Mouse (Mus musculus) left cerebral cortex, postnatal 36 days (tissue): ENCODE data around the gene Rflnb. TPM values are rescaled to one million over a fixed set of nuclear protein-coding genes. Genes with fewer than 3 reads are reported as not detected.
"Not testable (repeated sequence)": the region's sequence is repeated elsewhere in the genome, so short reads cannot be mapped to it uniquely, and the experiment has no call there.

Experiments used
- DNase-seq, 2 experiments: peaks; one replicate each; pipeline ENCODE4 v3.0.0; 2021 to 2022; ENCODE audit warnings: low spot score in 2 of 2, mixed read lengths in 1 of 2
- intact Hi-C: fragments of 180-260 bp; cut with DNase I; formaldehyde crosslinking; loops from one replicate; pipeline ENCODE4 v1.15.1; 2025
- total RNA-seq, 2 experiments: library from RNA; stranded (reverse); gene quantifications; 2 replicates each; pipeline ENCODE4 v1.2.3; 2021

Rflnb gene
- total RNA-seq, 2 experiments from 2014 or later = 8.1 to 9.2 TPM

GRCm38 (mm10) chr11:76040106-76040505 is 12.5 kb upstream of the Rflnb start:
- intact Hi-C loops = no loop called here
- no peak for DNase-seq

DNA sequence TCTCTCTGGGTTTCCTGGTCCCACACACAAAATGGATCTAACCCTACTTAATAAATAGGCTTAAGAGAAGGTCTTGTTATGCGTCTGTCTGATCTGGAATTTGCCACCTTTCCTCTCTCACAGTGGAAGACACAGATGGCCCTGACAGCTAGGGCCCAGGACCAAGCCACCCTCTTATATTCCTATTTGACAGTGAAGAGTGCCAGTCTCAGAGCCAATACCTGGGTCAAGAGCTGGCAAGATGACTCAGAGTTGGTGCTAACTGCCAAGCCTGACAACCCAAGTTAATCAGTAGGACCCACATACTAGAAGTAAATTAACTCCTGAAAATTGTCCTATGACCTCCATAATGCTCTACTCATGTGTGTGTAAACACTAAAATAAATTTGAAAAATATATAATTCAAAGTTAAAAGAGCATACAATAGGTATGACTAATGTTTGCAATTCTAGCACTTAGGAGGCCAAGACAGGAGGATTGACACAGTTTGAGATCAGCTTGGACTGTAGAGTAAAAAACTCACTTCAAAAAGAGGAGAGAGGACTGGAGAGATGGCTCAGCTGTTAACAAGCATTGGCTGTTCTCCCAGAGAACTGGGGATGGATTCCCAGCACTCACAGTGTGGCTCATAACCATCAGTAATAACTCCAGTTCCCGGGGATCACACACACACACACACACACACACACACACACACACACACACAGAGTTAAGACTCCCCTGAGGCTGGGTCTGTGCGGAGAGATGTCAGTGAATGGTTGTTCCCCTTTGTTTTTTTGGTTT is 11.9 kb upstream of the Rflnb start:
- no peak for DNase-seq
- intact Hi-C loops = no loop called here

DNA sequence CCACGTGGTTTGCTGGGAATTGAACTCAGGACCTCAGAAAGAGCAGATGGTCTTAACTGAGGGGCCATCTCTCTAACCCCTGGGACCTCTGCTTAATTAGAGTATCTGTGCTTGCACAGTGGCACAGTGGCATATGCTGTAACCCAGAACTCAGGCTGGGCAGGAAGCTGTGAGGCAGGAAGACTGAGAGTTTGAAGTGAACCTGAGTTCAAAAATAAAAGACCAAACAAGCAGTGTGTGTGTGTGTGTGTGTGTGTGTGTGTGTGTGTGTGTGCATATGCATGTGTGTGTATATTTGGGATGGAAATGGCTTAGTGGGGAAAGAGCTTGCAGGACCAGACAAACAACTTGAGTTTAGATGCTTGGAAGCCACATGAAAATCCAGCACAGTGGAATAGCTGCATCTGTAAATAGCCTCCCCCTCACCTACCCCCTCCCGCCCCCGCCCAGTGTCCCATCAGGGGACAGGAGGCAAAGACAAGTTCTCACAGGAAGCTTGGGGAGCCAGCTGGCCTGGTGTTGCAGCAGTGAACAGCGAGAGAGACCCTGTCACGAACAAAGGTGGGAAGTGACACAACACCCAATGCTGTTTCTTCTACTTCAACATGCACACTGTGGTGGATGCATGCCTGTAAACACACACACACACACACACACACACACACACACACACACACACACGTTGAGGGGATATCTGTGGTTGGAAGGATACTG is 10.2 kb upstream of the Rflnb start:
- DNase-seq = no peak
- intact Hi-C loops = no loop called here

DNA sequence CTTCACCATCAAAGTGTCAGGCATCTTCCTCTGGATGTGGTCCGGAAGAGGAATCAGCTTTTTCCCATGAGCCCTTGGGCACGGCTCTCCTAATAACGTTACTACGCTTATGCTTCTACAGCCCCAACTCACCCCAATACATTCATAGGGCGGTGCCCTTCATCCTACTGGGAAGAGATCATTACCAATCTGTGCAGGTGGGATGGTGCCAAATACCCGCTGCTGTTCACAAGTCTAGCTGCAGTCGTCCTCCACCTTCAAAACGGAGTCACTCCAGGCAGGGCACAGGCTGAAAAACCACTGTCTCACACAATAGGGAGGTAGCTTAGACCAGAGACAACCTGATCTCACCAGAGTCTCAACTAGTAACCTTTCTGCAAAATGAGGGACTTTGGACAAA is 7.6 kb upstream of the Rflnb start:
- no peak for DNase-seq
- intact Hi-C loops = no loop called here

GRCm38 (mm10) chr11:76033836-76034235 is 6.3 kb upstream of the Rflnb start:
- no peak for DNase-seq
- intact Hi-C loops = no loop called here

GRCm38 (mm10) chr11:76033359-76033758 is 5.8 kb upstream of the Rflnb start:
- intact Hi-C loops = no loop called here
- DNase-seq = no peak

- intact Hi-C loops = no loop called here
- no peak for DNase-seq
Observed at GRCm38 (mm10) chr11:76028072-76028465, 487 bp upstream of the Rflnb start.

DNA sequence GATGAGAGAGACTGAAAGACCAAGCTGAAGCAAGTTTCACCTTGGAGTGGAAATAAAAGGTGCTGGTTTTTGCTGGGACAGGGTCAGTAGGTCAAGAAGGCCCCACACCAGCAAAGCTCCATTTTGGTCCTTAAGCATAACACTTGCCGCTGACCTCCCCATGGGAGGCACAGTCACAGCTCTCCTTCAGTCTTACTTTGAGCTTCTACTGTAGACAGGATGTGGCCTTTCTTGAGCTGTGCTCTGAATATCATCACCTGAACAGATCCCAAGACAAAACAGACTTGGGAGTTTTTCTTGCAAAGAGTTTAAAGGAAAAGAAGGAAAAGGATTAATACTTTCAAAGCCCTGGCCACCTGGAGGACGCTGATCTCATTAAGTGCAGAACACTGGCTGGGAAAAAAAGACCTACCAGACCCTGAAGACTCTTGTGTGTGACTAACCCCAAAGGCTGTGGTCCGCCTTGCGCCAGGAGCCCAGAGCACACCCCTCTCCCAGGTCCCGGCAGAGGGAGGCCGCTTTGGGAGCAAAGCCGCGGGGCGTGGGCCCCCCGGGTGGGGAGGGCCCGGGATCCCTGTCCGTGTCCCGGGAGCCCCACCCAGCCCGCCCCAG is 949 bp downstream of the Rflnb start:
- no peak for DNase-seq
- intact Hi-C loops = no loop called here

GRCm38 (mm10) chr11:76025080-76025583 is 2.5 kb downstream of the Rflnb start:
- no peak for DNase-seq
- intact Hi-C loops = no loop called here

DNA sequence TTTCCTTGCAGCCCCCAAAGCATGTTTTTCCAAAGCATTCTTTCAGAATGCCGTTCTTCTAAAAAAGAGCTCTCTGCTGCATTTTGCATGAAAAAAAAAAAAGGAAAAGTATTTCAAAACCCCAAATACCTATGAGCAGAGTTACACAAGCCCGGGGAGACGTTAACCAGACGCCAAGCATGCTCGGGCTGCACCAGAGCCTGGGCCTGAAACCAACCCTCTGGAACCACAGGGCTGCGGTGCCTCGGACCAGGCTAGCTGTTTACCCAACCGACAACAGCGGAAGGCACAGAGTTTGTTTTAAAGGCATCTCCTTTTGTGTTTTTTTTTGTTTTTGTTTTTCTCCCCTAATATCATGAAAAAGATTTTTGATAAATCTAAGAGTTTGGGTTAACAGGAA is 6.7 kb downstream of the Rflnb start:
- no peak for DNase-seq
- intact Hi-C loops = no loop called here

DNA sequence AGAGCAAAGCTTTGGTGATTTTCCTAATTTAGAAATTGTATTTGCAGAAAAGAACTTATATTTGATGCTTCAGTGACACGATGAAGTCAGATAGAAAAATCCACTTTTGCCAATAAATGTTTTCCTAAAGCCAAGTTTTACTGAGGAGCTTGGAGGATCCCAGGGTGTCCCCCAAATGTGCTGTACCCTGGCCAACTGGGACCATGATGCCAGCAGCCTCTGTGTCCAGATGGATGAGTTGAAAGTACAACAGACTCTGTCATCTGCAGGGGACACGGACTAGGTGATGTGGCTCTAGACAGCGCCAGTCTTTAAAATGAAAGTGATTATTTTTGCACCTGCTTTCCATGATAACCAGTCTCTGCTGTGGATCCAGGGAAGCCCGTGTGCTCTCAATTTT is 7.7 kb downstream of the Rflnb start:
- intact Hi-C loops = no loop called here
- DNase-seq = no peak

DNA sequence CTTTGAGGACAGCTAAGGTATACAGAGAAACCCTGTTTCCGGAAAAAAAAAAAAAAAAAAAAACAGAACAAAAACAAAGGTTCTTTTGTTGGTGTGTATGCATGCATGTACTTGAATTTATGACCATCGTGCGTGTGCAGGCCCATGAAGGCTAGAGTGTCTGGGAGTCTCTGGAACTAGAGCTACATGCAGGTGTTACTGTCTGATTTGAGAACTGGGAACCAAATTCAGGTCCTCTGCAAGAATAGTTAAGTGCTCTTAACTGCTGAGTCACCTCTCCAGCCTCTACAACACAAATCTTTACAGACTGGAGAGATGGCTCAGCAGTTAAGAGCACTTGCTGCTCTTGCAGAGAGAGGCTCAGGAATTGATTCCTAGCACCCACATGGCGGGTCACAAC is 11.8 kb downstream of the Rflnb start:
- no peak for DNase-seq
- intact Hi-C loops = no loop called here

DNA sequence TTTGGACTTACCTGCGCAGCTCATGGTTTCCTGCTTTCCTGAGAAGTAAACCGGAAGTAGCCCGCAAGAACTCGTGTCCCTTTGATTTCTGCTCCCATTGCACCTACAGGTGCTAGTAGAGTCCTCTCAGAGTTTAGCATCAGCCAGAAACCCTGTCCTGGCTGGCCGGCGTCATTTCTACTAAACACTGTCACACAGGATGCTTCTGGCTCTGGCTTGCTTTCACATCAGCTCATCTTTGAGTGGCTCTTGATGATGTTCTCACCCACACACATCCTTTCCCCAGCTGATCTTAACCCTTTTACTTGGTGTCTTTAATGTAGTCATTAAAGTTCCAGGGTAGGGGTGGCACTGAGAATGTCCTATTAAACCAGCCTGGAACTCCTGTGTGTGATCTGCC is 12.3 kb downstream of the Rflnb start:
- intact Hi-C loops = no loop called here

DNA sequence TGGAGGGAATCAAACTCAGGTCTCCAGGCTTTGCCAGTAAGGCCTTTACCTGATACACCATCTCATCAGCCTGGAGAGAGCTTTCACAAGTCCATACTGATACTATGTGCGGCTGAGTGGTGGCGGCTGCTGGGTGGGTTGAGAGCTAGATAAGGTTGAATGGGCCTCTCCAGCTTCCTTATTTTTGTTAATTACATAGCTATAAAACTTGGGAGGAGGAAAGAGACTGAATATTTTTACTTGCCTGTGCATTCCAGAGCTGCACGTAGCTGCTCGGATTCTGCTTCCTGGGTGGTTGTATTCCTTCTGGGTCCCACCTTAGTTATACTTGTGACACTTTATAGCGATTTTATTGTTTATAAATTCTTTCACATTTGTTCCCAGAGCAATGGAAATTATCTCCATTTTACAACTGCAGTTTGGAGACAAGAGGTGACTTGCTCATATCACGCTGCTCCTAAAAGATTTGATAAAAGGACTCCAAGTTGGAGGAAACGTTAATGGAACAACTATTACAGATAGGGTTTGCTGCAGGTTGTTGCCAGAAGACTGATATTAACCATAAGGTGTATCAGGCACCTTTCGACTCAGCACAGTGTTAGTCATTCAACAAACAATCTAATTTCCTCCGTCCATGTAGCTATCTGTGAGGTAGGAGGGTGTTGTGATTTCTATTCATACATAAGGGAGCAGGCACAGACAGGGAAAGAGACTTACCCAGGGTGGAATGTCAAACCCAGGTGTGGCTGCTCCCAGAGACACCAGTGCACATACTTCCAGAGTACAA is 16.6 kb downstream of the Rflnb start:
- DNase-seq = no peak
- intact Hi-C loops = no loop called here

More for the DNA sequence above, 12.3 kb downstream of the Rflnb start:
- no peak for DNase-seq

DNA sequence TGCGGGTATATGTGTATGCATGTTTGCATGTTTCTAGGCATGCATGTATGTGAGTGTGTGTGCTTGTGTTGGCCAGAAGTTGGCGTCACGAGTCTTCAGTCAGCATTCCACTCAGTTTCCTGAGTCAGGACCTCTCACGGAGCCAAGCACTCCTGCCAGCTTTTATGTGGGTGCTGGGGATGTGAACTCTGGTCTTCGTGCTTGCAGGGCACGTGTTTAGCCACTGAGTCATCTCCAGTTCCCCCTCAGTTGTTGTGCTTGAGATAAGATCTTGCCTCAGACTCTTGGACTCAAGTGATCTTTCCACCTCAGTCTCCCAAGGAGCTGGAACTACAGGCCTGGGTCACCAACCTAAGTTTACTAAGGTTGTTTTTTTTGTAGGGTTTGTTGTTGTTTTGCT is 18.5 kb downstream of the Rflnb start:
- DNase-seq = no peak
- intact Hi-C loops = no loop called here

GRCm38 (mm10) chr11:76008162-76008561 is 19.4 kb downstream of the Rflnb start:
- intact Hi-C loops = no loop called here

GRCm38 (mm10) chr11:76004276-76004675 is 23.3 kb downstream of the Rflnb start:
- not testable (repeated sequence) for DNase-seq

More at GRCm38 (mm10) chr11:76008162-76008561, 19.4 kb downstream of the Rflnb start:
- DNase-seq = no peak

DNA sequence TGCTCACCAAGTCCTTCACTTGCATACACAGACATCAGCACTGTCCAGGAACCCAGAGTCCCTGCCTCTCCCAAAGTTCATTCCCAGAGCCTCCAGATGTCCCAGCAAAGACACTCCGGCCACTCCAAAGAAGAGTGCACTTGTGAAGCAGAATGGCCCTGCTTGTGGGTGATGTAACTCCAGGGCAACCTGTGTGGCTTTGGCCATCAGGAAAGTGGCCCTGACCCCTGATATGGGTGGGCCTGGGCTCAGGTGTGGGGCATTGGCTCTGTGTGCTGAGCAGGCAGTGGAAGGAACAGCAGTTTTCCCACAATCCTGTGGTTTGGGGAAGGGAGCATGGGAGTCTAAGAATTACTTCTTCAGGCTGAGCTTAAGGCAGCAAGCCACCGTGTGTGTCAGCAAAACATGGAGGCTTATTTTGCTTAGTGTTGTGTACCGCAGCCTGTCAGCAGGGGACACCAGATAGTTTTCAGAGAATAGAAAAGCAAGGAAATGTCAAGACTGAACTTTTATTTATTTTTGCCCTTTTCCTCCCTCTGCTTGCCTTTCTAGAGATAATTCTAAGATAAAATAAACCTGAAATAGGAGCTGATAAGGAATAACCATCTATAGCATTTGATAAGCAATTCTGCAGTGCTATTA is 26.2 kb downstream of the Rflnb start:
- intact Hi-C loops = no loop called here
- no peak for DNase-seq

More at GRCm38 (mm10) chr11:76004276-76004675, 23.3 kb downstream of the Rflnb start:
- intact Hi-C loops = not testable (repeated sequence)

GRCm38 (mm10) chr11:76000701-76001100 is 26.9 kb downstream of the Rflnb start:
- DNase-seq = no peak
- intact Hi-C loops = no loop called here
